Mouse (Mus musculus) ovary, adult 18-20 months (tissue): ENCODE measurements at regions not wholly inside any gene's neighbourhood (a gene's known extent, or its start where the extent isn't known, plus 50 kb on each side); places are given as distances from the start of the nearest gene placed in this dataset.

ENCODE experiments used
- DNase-seq: peaks from one replicate; pipeline ENCODE4 v3.0.0; 2022; ENCODE audit warnings: low spot score, mixed read lengths

- no peak for DNase-seq
These were observed 164.5 kb downstream of the Gm765 start for GRCm38 (mm10) chr6:98178005-98178404.

GRCm38 (mm10) chr6:98149043-98149813, 193.3 kb downstream of the Gm765 start:
- DNase-seq: no peak

GRCm38 (mm10) chr6:98147855-98148254, 194.7 kb downstream of the Gm765 start:
- DNase-seq: no peak

- DNase-seq: no peak
These were observed 209.6 kb downstream of the Gm765 start for GRCm38 (mm10) chr6:98132931-98133330.

- no peak for DNase-seq
These were observed 217.1 kb downstream of the Gm765 start for GRCm38 (mm10) chr6:98125434-98125833.

GRCm38 (mm10) chr6:98118355-98119150, 224.0 kb downstream of the Gm765 start:
- no peak for DNase-seq

- DNase-seq: no peak
These were observed 228.0 kb downstream of the Gm765 start for GRCm38 (mm10) chr6:98114327-98115134.

GRCm38 (mm10) chr6:98113708-98114107, 228.8 kb downstream of the Gm765 start:
- DNase-seq: no peak

GRCm38 (mm10) chr6:98112495-98113115, 229.9 kb downstream of the Gm765 start:
- DNase-seq: no peak

GRCm38 (mm10) chr6:98107123-98107522, 235.4 kb downstream of the Gm765 start:
- DNase-seq: no peak

GRCm38 (mm10) chr6:98105280-98106090, 237.1 kb downstream of the Gm765 start:
- peak; percentile 50 for DNase-seq

- DNase-seq: no peak
These were observed 238.1 kb downstream of the Gm765 start for GRCm38 (mm10) chr6:98104432-98104831.

GRCm38 (mm10) chr6:98101023-98101422, 241.5 kb downstream of the Gm765 start:
- DNase-seq: no peak

GRCm38 (mm10) chr6:98099126-98099525, 243.4 kb downstream of the Gm765 start:
- no peak for DNase-seq

- no peak for DNase-seq
These were observed 247.3 kb downstream of the Gm765 start for GRCm38 (mm10) chr6:98095243-98095642.

- no peak for DNase-seq
These were observed 253.4 kb downstream of the Gm765 start for GRCm38 (mm10) chr6:98089185-98089584.

- no peak for DNase-seq
These were observed 262.5 kb downstream of the Gm765 start for GRCm38 (mm10) chr6:98080076-98080475.
